Mouse (Mus musculus): Measurements from ENCODE around the gene Zc3h10.
A peak's percentile ranks its signal among the peaks of the same experiment; 100 is the strongest.
"Not testable (repeated sequence)": the region's sequence is repeated elsewhere in the genome, so short reads cannot be mapped to it uniquely, and the experiment has no call there.

Zc3h10 gene

GRCm38 (mm10) chr10:128550144-128550823, 2.7 kb upstream of the Zc3h10 start:
- not testable (repeated sequence) for DNase-seq

GRCm38 (mm10) chr10:128549682-128550057, 2.1 kb upstream of the Zc3h10 start:
- DNase-seq: not testable (repeated sequence)

- DNase-seq: peak; percentile 91
These were observed 1.5 kb upstream of the Zc3h10 start, which contains the start of gene Rpl41 for GRCm38 (mm10) chr10:128548947-128549681. Gene Rpl41, minus strand, starts transcription at chr10:128549305.

- not testable (repeated sequence) for DNase-seq
These were observed 647 bp upstream of the Zc3h10 start for GRCm38 (mm10) chr10:128548051-128548791.

GRCm38 (mm10) chr10:128546787-128547186, 787 bp downstream of the Zc3h10 start:
- no peak for DNase-seq

GRCm38 (mm10) chr10:128546361-128546760, 1.2 kb downstream of the Zc3h10 start:
- no peak for DNase-seq

- no peak for DNase-seq
These were observed 2.0 kb downstream of the Zc3h10 start for GRCm38 (mm10) chr10:128545570-128545898.

GRCm38 (mm10) chr10:128544674-128545569, 2.7 kb downstream of the Zc3h10 start:
- DNase-seq: no peak

GRCm38 (mm10) chr10:128544151-128544657, 3.4 kb downstream of the Zc3h10 start:
- no peak for DNase-seq

- DNase-seq: no peak
These were observed 4.5 kb downstream of the Zc3h10 start for GRCm38 (mm10) chr10:128543100-128543499.

GRCm38 (mm10) chr10:128538340-128538870, 9.2 kb downstream of the Zc3h10 start:
- DNase-seq: no peak

- peak; percentile 78 for DNase-seq
These were observed 11.2 kb downstream of the Zc3h10 start for GRCm38 (mm10) chr10:128536266-128536940.

- no peak for DNase-seq
These were observed 11.8 kb downstream of the Zc3h10 start for GRCm38 (mm10) chr10:128535624-128536265.

- no peak for DNase-seq
These were observed 12.4 kb downstream of the Zc3h10 start for GRCm38 (mm10) chr10:128535206-128535605.

- DNase-seq: no peak
These were observed 20.9 kb downstream of the Zc3h10 start for GRCm38 (mm10) chr10:128526366-128527356.

- DNase-seq: peak; percentile 84
These were observed 21.8 kb downstream of the Zc3h10 start, which contains the start of gene Esyt1 for GRCm38 (mm10) chr10:128525671-128526308. Gene Esyt1, minus strand, starts transcription at chr10:128525871.

GRCm38 (mm10) chr10:128524732-128525662, 22.6 kb downstream of the Zc3h10 start:
- peak; percentile 43 for DNase-seq
